ENCODE assay signal across 8 mouse cellular contexts in the genomic region with DNA sequence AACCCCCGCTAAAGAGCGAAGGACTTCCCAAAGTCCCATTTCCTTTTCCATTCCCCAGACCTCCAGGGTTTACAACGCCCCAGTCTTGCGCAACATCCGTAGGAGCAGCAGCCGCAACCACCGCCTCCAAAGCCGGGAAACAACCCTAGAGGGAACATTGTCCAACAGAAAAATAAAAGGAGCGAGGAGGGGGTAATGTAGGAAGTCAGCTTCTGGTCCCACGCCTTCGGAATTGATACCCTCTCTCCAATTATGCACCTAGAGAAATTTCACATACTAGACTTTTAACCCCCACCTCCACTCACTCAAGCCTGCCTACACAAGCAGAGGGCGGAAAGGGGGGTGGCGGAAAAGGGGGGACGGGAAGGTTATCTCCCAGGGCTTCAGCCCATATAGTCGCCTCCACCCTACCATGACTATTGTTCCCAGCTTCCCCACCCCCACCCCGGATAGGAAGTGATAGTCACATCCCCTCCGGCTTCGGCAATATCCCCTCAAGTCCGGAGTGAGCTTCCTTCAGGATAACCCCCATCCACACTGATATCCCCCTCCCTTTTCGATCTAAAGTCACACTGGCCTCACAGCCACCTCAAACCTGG. TPM values are rescaled to one million over a fixed set of nuclear protein-coding genes. Genes with fewer than 3 reads are reported as not detected.
DNase-seq lines count a peak whose midpoint lies in the region; ATAC-seq and TF ChIP-seq lines count a peak whose summit lies in the region.

No protein-coding gene starts in this region.

- no peak for TF ChIP-seq CTCF in G1E (IDR thresholded peaks at IDR 0.05; ENCODE audit: low read depth, low read length)
- TF ChIP-seq CTCF in thymus, adult 2 months (IDR thresholded peaks at IDR 0.05; ENCODE audit: borderline replicate concordance, control insufficient read depth, extremely low read depth, insufficient read depth, low read length, poor library complexity): no peak

- no peaks in the 10 kb centered on the region for H3K9me3 ChIP-seq in G1E (replicated peaks)
- H3K9me3 ChIP-seq in forebrain, embryonic 13.5 days (replicated peaks): no peaks in the 10 kb centered on the region
- H3K9me3 ChIP-seq in neural tube, embryonic 15.5 days (replicated peaks): no peaks in the 10 kb centered on the region

- peak overlapping the region; percentile 72 for H3K4me2 ChIP-seq in forebrain, embryonic 13.5 days
- peak overlapping the region; percentile 67 for H3K4me2 ChIP-seq in neural tube, embryonic 15.5 days

- peak overlapping the region; percentile 99 for H3K9ac ChIP-seq in forebrain, embryonic 13.5 days
- peak overlapping the region; percentile 100 for H3K9ac ChIP-seq in neural tube, embryonic 15.5 days (replicated peaks)

- intact Hi-C loops in heart, postnatal 10 days (cut with DNase I): loop anchor here (1.0 to 5.0 kb wide), 3 partner anchors 90 to 203 kb away; no protein-coding TSS in a partner anchor

- H3K4me1 ChIP-seq in G1E (ENCODE audit: insufficient read depth, low read depth, low read length): peaks cover 32% of the 10 kb centered on the region
- peaks cover 18% of the 10 kb centered on the region for H3K4me1 ChIP-seq in forebrain, embryonic 13.5 days
- peaks cover 14% of the 10 kb centered on the region for H3K4me1 ChIP-seq in neural tube, embryonic 15.5 days
- peaks cover 7% of the 10 kb centered on the region for H3K4me1 ChIP-seq in thymus, adult 2 months (replicated peaks; ENCODE audit: control insufficient read depth, insufficient read depth, low read length)

- H3K36me3 ChIP-seq in G1E (replicated peaks): no peaks in the 10 kb centered on the region
- H3K36me3 ChIP-seq in forebrain, embryonic 13.5 days (ENCODE audit: poor library complexity, severe bottlenecking): no peaks in the 10 kb centered on the region
- no peaks in the 10 kb centered on the region for H3K36me3 ChIP-seq in neural tube, embryonic 15.5 days
- no peaks in the 10 kb centered on the region for H3K36me3 ChIP-seq in thymus, adult 2 months (ENCODE audit: control insufficient read depth, insufficient read depth, low read length)

- H3K27ac ChIP-seq in forebrain, embryonic 13.5 days: peak overlapping the region; percentile 99
- peak overlapping the region; percentile 98 for H3K27ac ChIP-seq in neural tube, embryonic 15.5 days (replicated peaks)
- H3K27ac ChIP-seq in thymus, adult 2 months (ENCODE audit: control insufficient read depth, insufficient read depth, low read length): no peak overlapping the region

- under 1% methylated on average over 20 of the region's 20 CpGs for WGBS in forebrain, embryonic 13.5 days
- under 1% methylated on average over 20 of the region's 20 CpGs for WGBS in neural tube, embryonic 15.5 days
- 6% methylated on average over 20 of the region's 20 CpGs for WGBS in thymus, adult 2 months

- H3K4me3 ChIP-seq in G1E (ENCODE audit: low read depth, low read length): peak overlapping the region; percentile 96
- peak overlapping the region; percentile 88 for H3K4me3 ChIP-seq in forebrain, embryonic 13.5 days
- peak overlapping the region; percentile 98 for H3K4me3 ChIP-seq in neural tube, embryonic 15.5 days (replicated peaks)
- H3K4me3 ChIP-seq in thymus, adult 2 months (ENCODE audit: control insufficient read depth, insufficient read depth, low read length): peak overlapping the region; percentile 91

- H3K27me3 ChIP-seq in G1E (ENCODE audit: insufficient read depth, low read length): no peaks in the 10 kb centered on the region
- no peaks in the 10 kb centered on the region for H3K27me3 ChIP-seq in forebrain, embryonic 13.5 days
- no peaks in the 10 kb centered on the region for H3K27me3 ChIP-seq in neural tube, embryonic 15.5 days (replicated peaks)
- no peaks in the 10 kb centered on the region for H3K27me3 ChIP-seq in thymus, adult 2 months (ENCODE audit: control insufficient read depth, insufficient read depth, low read length)

- DNase-seq in G1E (ENCODE audit: low spot score): peak; percentile 14
- peak; percentile 38 for DNase-seq in cerebellum, adult 11 months
- peak; percentile 87 to 88 for DNase-seq in heart, postnatal 10 days
- DNase-seq in kidney, postnatal 36 days: peak; percentile 86 to 90
- DNase-seq in lung, adult 18-20 months: peak; percentile 90 to 92
- DNase-seq in thymus, adult 2 months: peak; percentile 40

- no peak for TF ChIP-seq POLR2A in thymus, adult 2 months (IDR thresholded peaks at IDR 0.05; ENCODE audit: control insufficient read depth, extremely low read depth, insufficient read depth, low read length, poor library complexity)

- ATAC-seq in G1E (ENCODE audit: extremely low read depth, insufficient number of reproducible peaks, low FRiP score, poor library complexity, severe bottlenecking): no peak
- ATAC-seq in forebrain, embryonic 13.5 days: peak; percentile 10; the same call in 1 of the 2 replicates
- ATAC-seq in neural tube, embryonic 15.5 days (ENCODE audit: low FRiP score): peak; percentile 12

RNA-seq across cellular contexts. Expression of a gene that starts 1.1 kb away (rescaled TPM):
- total RNA-seq in G1E (2014; fragmentation: Nextera tagmentation) (112 and 137 TPM in 2 replicates), G1E (2017) (84.7 and 95.6 TPM in 2 replicates)
- polyA plus RNA-seq in G1E (2012): 25.4 and 59.0 TPM in 2 replicates
- 30.1 and 31.1 TPM in 2 replicates for polyA plus RNA-seq in forebrain, embryonic 13.5 days (2015; fragmentation: Nextera tagmentation; extraction: Ambion mirVana)
- total RNA-seq in heart, postnatal 10 days (2021): 10 to 100 TPM; 44.3 to 50.4 TPM
- polyA plus RNA-seq in neural tube, embryonic 15.5 days (2015; fragmentation: Nextera tagmentation; extraction: Ambion mirVana): 21.8 TPM in 2 replicates
- 26.9 and 31.5 TPM in 2 replicates for polyA plus RNA-seq in thymus, adult 2 months (2012; rRNA removed)

Comparison
In these comparisons a context has a peak if more than half of its experiments do, and no peak if none do; other contexts are left out.
1. DNase-seq: peak in every context shown above with its lines; median percentile 91 in lung, adult 18-20 months; 88 in kidney, postnatal 36 days; 88 in heart, postnatal 10 days; 40 in thymus, adult 2 months; 38 in cerebellum, adult 11 months; 14 in G1E.